Mouse (Mus musculus) embryonic fibroblast, embryonic 13.5 days (primary cell): ENCODE results near the gene Ppp1r10.

Experiments
- CTCF ChIP-seq: IDR thresholded peaks from 2 replicates; pipeline ENCODE4 v1.5.1; 2011; ENCODE audit warnings: mild to moderate bottlenecking, control low read depth, low read length, moderate library complexity, borderline replicate concordance; ENCODE audit not compliant: insufficient read depth
- POLR2A ChIP-seq: IDR thresholded peaks from 2 replicates; pipeline ENCODE4 v1.6.1; 2011; ENCODE audit warnings: low read depth, mild to moderate bottlenecking, control low read depth, low read length, moderate library complexity

DNA sequence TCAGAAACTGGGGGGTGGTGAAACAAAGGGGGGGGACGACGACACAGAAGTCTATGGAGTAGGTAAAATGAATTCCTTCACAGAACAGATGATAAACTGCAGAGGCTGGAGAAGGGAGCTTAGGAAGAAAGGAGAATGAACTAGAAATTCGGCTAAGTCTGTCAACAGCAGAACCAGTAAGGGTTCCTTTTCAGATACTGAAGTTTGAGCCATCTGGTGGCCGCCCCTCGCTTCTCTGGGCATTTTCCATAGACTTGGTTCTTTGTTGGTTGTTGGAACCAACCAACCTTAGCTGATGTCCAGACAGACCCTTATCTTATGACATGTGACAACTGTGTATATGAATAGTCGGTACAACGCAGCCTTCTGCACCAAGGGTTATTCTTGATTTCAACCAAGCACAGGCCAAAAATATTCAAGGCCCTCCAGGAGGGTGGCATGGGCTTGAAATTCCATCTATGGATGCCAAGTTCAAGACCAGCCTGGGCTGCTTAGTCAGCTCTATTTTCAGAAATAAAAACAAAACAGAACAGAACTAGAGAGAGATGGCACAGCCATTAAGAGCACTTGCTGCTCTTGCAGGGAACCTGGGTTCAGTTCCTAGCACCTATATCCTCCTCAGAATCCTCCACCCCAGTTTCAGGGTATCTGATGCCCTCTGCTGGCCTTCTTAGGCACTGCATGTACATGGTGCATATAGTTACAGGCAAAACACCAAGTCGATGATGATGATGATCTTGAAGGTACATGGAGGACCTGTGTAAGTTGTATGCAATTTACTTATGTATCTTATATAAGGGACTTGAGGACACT, 45.1 kb upstream of the Ppp1r10 start:
- no peak for TF ChIP-seq CTCF
- TF ChIP-seq POLR2A = peak; percentile 15; the same call in 1 of the 2 replicates
